Mouse (Mus musculus) CH12.LX (cell line): Measurements from ENCODE around the gene Plekhg2. TPM values are rescaled to one million over a fixed set of nuclear protein-coding genes. Genes with fewer than 3 reads are reported as not detected.

ENCODE experiments used
- DNase-seq: peaks from one replicate; pipeline ENCODE4 v3.0.0-alpha.2; 2013; ENCODE audit errors: extremely low read depth
- H3K27ac ChIP-seq: 2 replicates; pipeline ENCODE4 v1.5.1; 2012; ENCODE audit warnings: low read depth, mild to moderate bottlenecking, control low read depth, moderate library complexity; ENCODE audit not compliant: insufficient read depth
- H3K27me3 ChIP-seq: replicated peaks from 2 replicates; pipeline ENCODE3; 2012; ENCODE audit warnings: inconsistent platforms
- H3K36me3 ChIP-seq, 2 experiments: replicated peaks in 1 of 2; 2 replicates each; pipeline versions ENCODE3 to v1.6.1; 2012; ENCODE audit warnings: inconsistent platforms in 1 of 2, low read length in 1 of 2, mild to moderate bottlenecking in 1 of 2, mixed read lengths in 1 of 2, moderate library complexity in 1 of 2; ENCODE audit not compliant: control insufficient read depth in 1 of 2, insufficient read depth in 1 of 2
- H3K4me1 ChIP-seq, 2 experiments: 2 replicates each; pipeline ENCODE4 v1.6.1; 2012; ENCODE audit warnings: inconsistent platforms in 1 of 2, moderate library complexity in 1 of 2; ENCODE audit not compliant: insufficient read depth in 2 of 2, control insufficient read depth in 1 of 2
- H3K4me2 ChIP-seq: 2 replicates; pipeline ENCODE4 v1.6.1; 2012; ENCODE audit warnings: low read depth, mild to moderate bottlenecking, control low read depth; ENCODE audit not compliant: poor library complexity, insufficient read depth, severe bottlenecking
- H3K4me3 ChIP-seq, 3 experiments: fragments of 150-350 bp in 1 of 3; sonication (generic) in 1 of 3; replicated peaks in 1 of 3; 2 replicates each; pipeline versions ENCODE3 to v1.5.1; 2011 to 2012; ENCODE audit warnings: low read depth in 2 of 3, low read length in 2 of 3, mild to moderate bottlenecking in 2 of 3, moderate library complexity in 2 of 3, control low read depth in 1 of 3, improper control_type of control experiment in 1 of 3, inconsistent platforms in 1 of 3, mixed read lengths in 1 of 3; ENCODE audit not compliant: poor library complexity in 1 of 3
- H3K79me2 ChIP-seq: replicated peaks from 2 replicates; pipeline ENCODE4 v1.6.1; 2012; ENCODE audit warnings: mild to moderate bottlenecking, moderate library complexity; ENCODE audit not compliant: control insufficient read depth, poor library complexity, insufficient read depth, severe bottlenecking; ENCODE audit errors: extremely low read depth
- H3K9ac ChIP-seq: 2 replicates; pipeline ENCODE4 v1.6.1; 2012; ENCODE audit warnings: low read depth, mild to moderate bottlenecking, control low read depth, moderate library complexity; ENCODE audit not compliant: insufficient read depth
- H3K9me3 ChIP-seq: replicated peaks from 2 replicates; pipeline ENCODE3; 2012; ENCODE audit warnings: low read length, inconsistent platforms, mixed read lengths
- BHLHE40 ChIP-seq: IDR thresholded peaks from 2 replicates; pipeline ENCODE4 v1.6.1; 2011; ENCODE audit warnings: mild to moderate bottlenecking, low read depth, low read length, improper control_type of control experiment
- CHD1 ChIP-seq: IDR thresholded peaks from 2 replicates; pipeline ENCODE4 v1.6.1; 2012; ENCODE audit warnings: low read depth, low read length, improper control_type of control experiment, inconsistent platforms
- CHD2 ChIP-seq: IDR thresholded peaks from 2 replicates; pipeline ENCODE4 v1.6.1; 2011; ENCODE audit warnings: low read length, improper control_type of control experiment
- GABPA ChIP-seq: IDR thresholded peaks from 2 replicates; pipeline ENCODE4 v1.6.1; 2012; ENCODE audit warnings: low read depth, low read length, improper control_type of control experiment, inconsistent platforms; ENCODE audit not compliant: insufficient replicate concordance
- IRF4 ChIP-seq: IDR thresholded peaks from 2 replicates; pipeline ENCODE4 v1.6.1; 2014; ENCODE audit warnings: low read depth, mild to moderate bottlenecking, inconsistent platforms, low read length, improper control_type of control experiment
- JUND ChIP-seq: conservative IDR thresholded peaks from 2 replicates; pipeline ENCODE4 v1.6.1; 2011; ENCODE audit warnings: low read depth, low read length, improper control_type of control experiment
- MAX ChIP-seq: IDR thresholded peaks from 2 replicates; pipeline ENCODE4 v1.6.1; 2011; ENCODE audit warnings: low read length, improper control_type of control experiment
- MEF2A ChIP-seq: IDR thresholded peaks from 2 replicates; pipeline ENCODE4 v1.6.1; 2014; ENCODE audit warnings: low read depth, mild to moderate bottlenecking, inconsistent platforms, low read length, improper control_type of control experiment, borderline replicate concordance
- MXI1 ChIP-seq: IDR thresholded peaks from 2 replicates; pipeline ENCODE4 v1.6.1; 2011; ENCODE audit warnings: mild to moderate bottlenecking, low read depth, low read length, improper control_type of control experiment
- PAX5 ChIP-seq: IDR thresholded peaks from 2 replicates; pipeline ENCODE4 v1.6.1; 2012; ENCODE audit warnings: low read length, inconsistent platforms, mixed read lengths
- POLR2A ChIP-seq: IDR thresholded peaks from 2 replicates; pipeline ENCODE4 v1.6.1; 2011; ENCODE audit warnings: low read depth, mild to moderate bottlenecking, improper control_type of control experiment, low read length
- POLR2AphosphoS2 ChIP-seq: IDR thresholded peaks from 2 replicates; pipeline ENCODE4 v1.6.1; 2011; ENCODE audit warnings: low read depth, low read length, improper control_type of control experiment
- RCOR1 ChIP-seq: conservative IDR thresholded peaks from 2 replicates; pipeline ENCODE4 v1.6.1; 2012; ENCODE audit warnings: low read depth, mild to moderate bottlenecking, inconsistent platforms, low read length, improper control_type of control experiment
- SIN3A ChIP-seq: IDR thresholded peaks from 2 replicates; pipeline ENCODE4 v1.6.1; 2012; ENCODE audit warnings: low read length, improper control_type of control experiment, inconsistent platforms
- SMC3 ChIP-seq: IDR thresholded peaks from 2 replicates; pipeline ENCODE4 v1.6.1; 2011; ENCODE audit warnings: low read depth, low read length, improper control_type of control experiment
- TCF12 ChIP-seq: IDR thresholded peaks from 2 replicates; pipeline ENCODE4 v1.6.1; 2014; ENCODE audit warnings: low read depth, mild to moderate bottlenecking, inconsistent platforms, low read length, improper control_type of control experiment
- USF1 ChIP-seq: IDR thresholded peaks from 2 replicates; pipeline ENCODE4 v1.6.1; 2014; ENCODE audit warnings: low read depth, mild to moderate bottlenecking, inconsistent platforms, low read length, improper control_type of control experiment
- USF2 ChIP-seq: conservative IDR thresholded peaks from 2 replicates; pipeline ENCODE4 v1.6.1; 2011; ENCODE audit warnings: low read depth, low read length, improper control_type of control experiment
- ZC3H11A ChIP-seq: IDR thresholded peaks from 2 replicates; pipeline ENCODE4 v1.6.1; 2012; ENCODE audit warnings: low read depth, mild to moderate bottlenecking, inconsistent platforms, low read length, improper control_type of control experiment
- ZKSCAN1 ChIP-seq: IDR thresholded peaks from 2 replicates; pipeline ENCODE4 v1.6.1; 2012; ENCODE audit warnings: low read depth, inconsistent platforms, low read length, improper control_type of control experiment, borderline replicate concordance
- dilution Hi-C: fragments of 300-500 bp; cut with MboI; formaldehyde crosslinking; loops from 2 replicates; pipeline ENCODE4 v1.14.3; 2020; ENCODE audit warnings: low sequenced_read_pairs; ENCODE audit not compliant: extremely low pct_unique_long_range_greater_than_20kb, extremely low pct_ligation_motif_present
- in situ Hi-C: fragments of 300-500 bp; cut with MboI; formaldehyde crosslinking; loops from 3 replicates; pipeline ENCODE4 v1.14.3; 2019; ENCODE audit warnings: low sequenced_read_pairs, low pct_ligation_motif_present, low pct_unique_long_range_greater_than_20kb, mixed read lengths
- polyA plus RNA-seq: library from polyadenylated mRNA; unstranded; fragments of >175 nt; gene quantifications from 2 replicates; pipeline ENCODE4 v1.2.1, GENCODE M21; 2012; ENCODE audit warnings: low read depth; ENCODE audit not compliant: insufficient read length
- total RNA-seq, 2 experiments: library from RNA; depleted of rRNA; stranded (reverse); fragments of 300-350 nt in 1 of 2; fragments of >200 nt in 1 of 2; gene quantifications; 2 replicates each; pipeline ENCODE4 v1.2.3; 2012 to 2014

The Plekhg2 gene
- total and polyA plus RNA-seq, 3 experiments, result 0.39 to 5.5 (median 4.7) TPM

- peaks cover 22% of the 10 kb centered on the region for H3K79me2 ChIP-seq
- no peaks in the 10 kb centered on the region for H3K9me3 ChIP-seq
- DNase-seq, result no peak
- H3K27ac ChIP-seq, result peak overlapping the region; percentile 19; the same call in 1 of the 2 replicates
- peaks cover 47 to 62% of the 10 kb centered on the region in 2 experiments for H3K36me3 ChIP-seq
- dilution Hi-C loops (no loop called here), in situ Hi-C loops (no loop called here)
- peak overlapping the region; percentile 73 for H3K9ac ChIP-seq
- H3K4me3 ChIP-seq, result peak overlapping the region; percentile 84 to 92 (median 84)
- peak overlapping the region; percentile 80 for H3K4me2 ChIP-seq
- peaks cover 0 to 11% of the 10 kb centered on the region in 2 experiments; a peak in 2 of 4 replicates for H3K4me1 ChIP-seq
- TF ChIP-seq USF1, result no peak
- TF ChIP-seq POLR2A, result no peak
- TF ChIP-seq JUND, result no peak
- no peak for TF ChIP-seq MEF2A
- TF ChIP-seq BHLHE40, result no peak
- TF ChIP-seq CHD2, result no peak
- no peak for TF ChIP-seq POLR2AphosphoS2
- TF ChIP-seq USF2, result no peak
- no peak for TF ChIP-seq GABPA
- no peak; the same call in 1 of the 2 replicates for TF ChIP-seq MXI1
- no peak for TF ChIP-seq MAX
- TF ChIP-seq RCOR1, result no peak
- TF ChIP-seq IRF4, result no peak
- no peak for TF ChIP-seq CHD1
- no peak for TF ChIP-seq SIN3A
- TF ChIP-seq ZC3H11A, result no peak
- no peak for TF ChIP-seq PAX5
- no peak for TF ChIP-seq SMC3
- TF ChIP-seq TCF12, result no peak
- no peak for TF ChIP-seq ZKSCAN1
- H3K27me3 ChIP-seq, result no peaks in the 10 kb centered on the region
These were observed 21.0 kb upstream of the Plekhg2 start for GRCm38 (mm10) chr7:28393272-28393951.
